Mouse (Mus musculus): ENCODE measurements around the gene Gm12216. TPM values are rescaled to one million over a fixed set of nuclear protein-coding genes. Genes with fewer than 3 reads are reported as not detected.

Gene Gm12216
- polyA plus RNA-seq (2012; rRNA removed; ENCODE audit: low replicate concordance) = 12.4 and 15.6 TPM in 2 replicates

GRCm38 (mm10) chr11:53858761-53859580, at the start of gene Gm12216:
Gene Gm12216 (minus strand): TSS chr11:53859256.

DNA sequence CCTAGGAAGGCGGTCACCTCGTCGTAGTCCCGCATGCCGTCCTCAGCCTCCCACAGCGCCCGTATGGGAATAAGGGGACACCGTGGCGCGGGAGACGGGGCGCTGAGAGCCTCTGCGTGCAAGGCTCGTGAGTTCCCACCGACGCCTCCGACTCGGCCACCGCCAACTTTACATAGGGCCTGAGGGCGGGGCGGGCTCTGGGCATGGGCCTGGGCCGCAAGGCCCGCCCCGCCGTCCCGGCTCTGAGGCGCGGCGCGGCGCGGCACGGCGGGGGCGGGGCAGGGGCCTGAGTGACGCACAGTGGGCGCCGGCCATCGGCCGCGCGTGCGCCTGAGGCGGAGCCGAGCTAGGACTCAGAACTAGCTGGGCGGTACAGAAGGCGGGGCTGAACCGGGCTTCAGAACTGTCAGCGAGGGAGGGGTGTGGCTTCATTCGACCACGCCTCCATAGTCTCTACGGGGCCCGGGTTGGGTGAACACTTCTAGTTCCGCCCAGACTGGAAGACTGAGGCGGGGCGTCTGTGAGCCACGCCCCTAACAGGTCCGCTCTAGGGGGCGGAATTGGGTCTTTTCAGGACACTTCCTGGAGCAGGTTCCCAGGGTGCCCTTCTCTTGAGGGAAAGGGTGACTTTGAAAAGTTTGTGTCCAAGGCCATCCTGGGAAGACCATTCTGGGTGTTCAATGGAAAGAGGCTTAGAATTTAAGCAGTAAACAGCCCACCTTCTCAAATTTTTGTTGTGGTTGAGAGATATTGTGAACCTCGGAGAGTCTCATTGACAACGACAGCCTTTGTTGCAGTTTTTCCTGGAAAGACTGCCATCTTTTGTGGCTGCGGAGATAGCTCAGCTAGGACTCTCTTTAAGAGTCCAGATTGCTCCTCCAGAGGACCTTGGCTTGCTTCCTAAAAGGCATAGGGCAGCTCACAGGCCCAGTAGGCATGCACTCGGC, 32.7 kb upstream of the Gm12216 start, which contains the start of gene Slc22a5:
Gene Slc22a5, minus strand, starts transcription at position 156 of the 947 bp plus-strand sequence.

DNA sequence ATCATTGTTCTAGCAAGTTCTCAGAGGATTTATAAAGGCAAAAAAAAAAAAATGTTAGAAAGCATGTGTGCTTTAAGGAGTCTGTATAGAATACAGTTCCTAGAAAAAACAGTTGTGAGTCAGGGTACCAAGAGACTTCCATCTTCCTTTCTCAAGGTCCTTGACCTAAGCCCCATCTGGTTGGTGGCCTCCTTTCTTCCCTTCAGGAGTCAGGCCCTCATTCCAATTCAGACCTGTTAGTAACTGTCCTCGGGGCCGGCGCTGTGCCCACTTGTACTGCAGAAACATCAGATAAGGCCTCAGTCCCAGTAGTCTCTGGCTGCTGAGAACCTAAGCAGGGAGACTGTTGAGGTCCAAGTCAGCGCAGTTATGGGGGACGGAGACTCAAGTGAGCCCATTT, 86.0 kb downstream of the Gm12216 start, which contains the start of gene Gm17334:
Gene Gm17334, minus strand, starts transcription at position 101 of the 400 bp plus-strand sequence.

GRCm38 (mm10) chr11:53769760-53770124, 89.3 kb downstream of the Gm12216 start, which contains the start of gene Irf1:
Gene Irf1 (plus strand): TSS chr11:53770014.

Other genes with a start within 250 kb of the Gm12216 start
- 0.63 TPM in 1 of 2 replicates, not detected in the other for gene Il4, start 240.6 kb downstream of the Gm12216 start, polyA plus RNA-seq (2012; rRNA removed; ENCODE audit: low replicate concordance)
- 0.16 and 0.18 TPM in 2 replicates for gene Il13, start 224.6 kb downstream of the Gm12216 start, polyA plus RNA-seq (2012; rRNA removed; ENCODE audit: low replicate concordance)
- 4.5 and 5.6 TPM in 2 replicates for gene Rad50, start 151.9 kb downstream of the Gm12216 start, polyA plus RNA-seq (2012; rRNA removed; ENCODE audit: low replicate concordance)
- not detected in 2 replicates for gene Il5, start 138.5 kb downstream of the Gm12216 start, polyA plus RNA-seq (2012; rRNA removed; ENCODE audit: low replicate concordance)
- gene Irf1, start 89.2 kb downstream of the Gm12216 start, polyA plus RNA-seq (2012; rRNA removed; ENCODE audit: low replicate concordance) = 89.0 and 192 TPM in 2 replicates
- 1.2 and 1.9 TPM in 2 replicates for gene Gm17334, start 86.1 kb downstream of the Gm12216 start, polyA plus RNA-seq (2012; rRNA removed; ENCODE audit: low replicate concordance)
- gene Slc22a5, start 32.4 kb upstream of the Gm12216 start, polyA plus RNA-seq (2012; rRNA removed; ENCODE audit: low replicate concordance) = 20.5 and 32.3 TPM in 2 replicates
- gene Slc22a21, start 121.1 kb upstream of the Gm12216 start, polyA plus RNA-seq (2012; rRNA removed; ENCODE audit: low replicate concordance) = 3.3 and 5.1 TPM in 2 replicates
- gene Slc22a4, start 168.8 kb upstream of the Gm12216 start, polyA plus RNA-seq (2012; rRNA removed; ENCODE audit: low replicate concordance) = 16.8 and 31.1 TPM in 2 replicates
- 56.1 and 117 TPM in 2 replicates for gene Pdlim4, start 209.8 kb upstream of the Gm12216 start, polyA plus RNA-seq (2012; rRNA removed; ENCODE audit: low replicate concordance)
- 14.1 and 35.5 TPM in 2 replicates for gene P4ha2, start 240.8 kb upstream of the Gm12216 start, polyA plus RNA-seq (2012; rRNA removed; ENCODE audit: low replicate concordance)